Mouse (Mus musculus) ES-Bruce4 (cell line): ENCODE measurements around the gene Gm13420. TPM values are rescaled to one million over a fixed set of nuclear protein-coding genes. Genes with fewer than 3 reads are reported as not detected.

Source experiments
- H3K27ac ChIP-seq: 2 replicates; pipeline ENCODE4 v1.5.1; 2012; ENCODE audit warnings: low read length, inconsistent platforms; ENCODE audit not compliant: insufficient read depth
- H3K27me3 ChIP-seq: 2 replicates; pipeline ENCODE4 v1.6.1; 2012; ENCODE audit warnings: mild to moderate bottlenecking, low read length, inconsistent platforms; ENCODE audit not compliant: control insufficient read depth, poor library complexity, insufficient read depth, severe bottlenecking
- H3K36me3 ChIP-seq: 2 replicates; pipeline ENCODE4 v1.6.1; 2012; ENCODE audit warnings: inconsistent platforms, mild to moderate bottlenecking, low read length, moderate library complexity; ENCODE audit not compliant: control insufficient read depth, poor library complexity, insufficient read depth, severe bottlenecking
- H3K4me1 ChIP-seq: one replicate; pipeline ENCODE4 v1.8.1; 2011; ENCODE audit warnings: low read length; ENCODE audit not compliant: control insufficient read depth, insufficient read depth
- H3K4me3 ChIP-seq: 2 replicates; pipeline ENCODE4 v1.5.1; 2011; ENCODE audit warnings: low read depth, mild to moderate bottlenecking, low read length
- H3K9ac ChIP-seq: 2 replicates; pipeline ENCODE4 v1.6.1; 2012; ENCODE audit warnings: low read depth, mild to moderate bottlenecking, inconsistent platforms; ENCODE audit not compliant: poor library complexity, severe bottlenecking
- H3K9me3 ChIP-seq: replicated peaks from 2 replicates; pipeline ENCODE4 v1.6.1; 2012; ENCODE audit warnings: mild to moderate bottlenecking, low read length, inconsistent platforms; ENCODE audit not compliant: control insufficient read depth, poor library complexity, insufficient read depth, severe bottlenecking
- CTCF ChIP-seq: IDR thresholded peaks from one replicate; pipeline ENCODE4 v1.8.1; 2011; ENCODE audit warnings: low read depth, low read length
- EP300 ChIP-seq: IDR thresholded peaks from 2 replicates; pipeline ENCODE4 v1.6.1; 2011; ENCODE audit warnings: low read depth, low read length; ENCODE audit not compliant: insufficient read depth
- POLR2A ChIP-seq: IDR thresholded peaks from one replicate; pipeline ENCODE4 v1.8.1; 2011; ENCODE audit warnings: low read length; ENCODE audit not compliant: insufficient read depth
- polyA plus RNA-seq: library from polyadenylated mRNA; stranded (reverse); fragments of >200 nt; gene quantifications from 2 replicates; pipeline ENCODE4 v1.2.4, GENCODE M21; 2011; ENCODE audit warnings: low read depth; ENCODE audit not compliant: missing spikeins, insufficient read depth, insufficient read length

Gene Gm13420
- polyA plus RNA-seq, 1 experiment = 0.75 TPM

GRCm38 (mm10) chr2:29716691-29717090, 34.8 kb downstream of the Gm13420 start:
- H3K4me3 ChIP-seq = no peak overlapping the region
- TF ChIP-seq CTCF (no peak), EP300 (0 out of 2 replicates have a peak, but pooled peaks have one; percentile 35), POLR2A (no peak)
- H3K27me3 ChIP-seq = no peaks in the 10 kb centered on the region
- peak overlapping the region; percentile 92 for H3K27ac ChIP-seq
- 0 out of 2 replicates have a peak, but pooled peaks cover 3% of the 10 kb centered on the region for H3K36me3 ChIP-seq
- peaks cover 9% of the 10 kb centered on the region for H3K4me1 ChIP-seq
- H3K9ac ChIP-seq = no peak overlapping the region
- no peaks in the 10 kb centered on the region for H3K9me3 ChIP-seq

- TF ChIP-seq POLR2A = no peak
- TF ChIP-seq CTCF = no peak
- Histone ChIP-seq H3K9ac (no peak overlapping the region), H3K27me3 (no peaks in the 10 kb centered on the region), H3K4me3 (no peak overlapping the region), H3K9me3 (no peaks in the 10 kb centered on the region), H3K27ac (peak overlapping the region; percentile 92), H3K4me1 (peaks cover 15% of the 10 kb centered on the region), H3K36me3 (0 out of 2 replicates have a peak, but pooled peaks cover 3% of the 10 kb centered on the region)
Observed at GRCm38 (mm10) chr2:29716143-29716542, 35.3 kb downstream of the Gm13420 start.

GRCm38 (mm10) chr2:29714127-29714526, 37.4 kb downstream of the Gm13420 start:
- Histone ChIP-seq H3K27ac (no peak overlapping the region), H3K36me3 (peaks cover 5% of the 10 kb centered on the region; the same call in 1 of the 2 replicates), H3K9ac (no peak overlapping the region), H3K4me3 (no peak overlapping the region), H3K9me3 (no peaks in the 10 kb centered on the region), H3K27me3 (no peaks in the 10 kb centered on the region), H3K4me1 (peaks cover 18% of the 10 kb centered on the region)
- no peak for TF ChIP-seq EP300
- no peak for TF ChIP-seq POLR2A
- no peak for TF ChIP-seq CTCF

GRCm38 (mm10) chr2:29713501-29713900, 38.0 kb downstream of the Gm13420 start:
- Histone ChIP-seq H3K27me3 (no peaks in the 10 kb centered on the region), H3K4me3 (no peak overlapping the region), H3K9me3 (no peaks in the 10 kb centered on the region), H3K27ac (peak overlapping the region; percentile 8; the same call in 1 of the 2 replicates), H3K36me3 (peaks cover 3% of the 10 kb centered on the region; the same call in 1 of the 2 replicates), H3K4me1 (peaks cover 18% of the 10 kb centered on the region), H3K9ac (no peak overlapping the region)
- no peak for TF ChIP-seq CTCF
- TF ChIP-seq POLR2A = no peak
- TF ChIP-seq EP300 = no peak

GRCm38 (mm10) chr2:29711877-29712276, 39.6 kb downstream of the Gm13420 start:
- peak overlapping the region; percentile 32 for H3K27ac ChIP-seq
- H3K9ac ChIP-seq = no peak overlapping the region
- H3K27me3 ChIP-seq = no peaks in the 10 kb centered on the region
- H3K4me1 ChIP-seq = peaks cover 18% of the 10 kb centered on the region
- no peak overlapping the region for H3K4me3 ChIP-seq
- peaks cover 3% of the 10 kb centered on the region; the same call in 1 of the 2 replicates for H3K36me3 ChIP-seq
- TF ChIP-seq EP300 (no peak), POLR2A (no peak), CTCF (no peak)
- no peaks in the 10 kb centered on the region for H3K9me3 ChIP-seq

- no peak overlapping the region for H3K9ac ChIP-seq
- TF ChIP-seq EP300 (no peak), POLR2A (no peak), CTCF (no peak)
- no peaks in the 10 kb centered on the region for H3K27me3 ChIP-seq
- H3K36me3 ChIP-seq = peaks cover 3% of the 10 kb centered on the region; the same call in 1 of the 2 replicates
- H3K4me3 ChIP-seq = no peak overlapping the region
- peak overlapping the region; percentile 32 for H3K27ac ChIP-seq
- no peaks in the 10 kb centered on the region for H3K9me3 ChIP-seq
- peaks cover 14% of the 10 kb centered on the region for H3K4me1 ChIP-seq
Observed at GRCm38 (mm10) chr2:29711038-29711437, 40.4 kb downstream of the Gm13420 start.
